Mouse (Mus musculus) CD8-positive naive resting alpha-beta T cell, adult 57 days (primary cell): ENCODE data around the gene Skp1a. TPM values are rescaled to one million over a fixed set of nuclear protein-coding genes. Genes with fewer than 3 reads are reported as not detected.

ENCODE experiments used
- total RNA-seq: library from RNA; stranded (reverse); gene quantifications from one replicate; pipeline ENCODE4 v1.2.4, GENCODE M21; 2023

The Skp1a gene
- 194 TPM for total RNA-seq

DNA sequence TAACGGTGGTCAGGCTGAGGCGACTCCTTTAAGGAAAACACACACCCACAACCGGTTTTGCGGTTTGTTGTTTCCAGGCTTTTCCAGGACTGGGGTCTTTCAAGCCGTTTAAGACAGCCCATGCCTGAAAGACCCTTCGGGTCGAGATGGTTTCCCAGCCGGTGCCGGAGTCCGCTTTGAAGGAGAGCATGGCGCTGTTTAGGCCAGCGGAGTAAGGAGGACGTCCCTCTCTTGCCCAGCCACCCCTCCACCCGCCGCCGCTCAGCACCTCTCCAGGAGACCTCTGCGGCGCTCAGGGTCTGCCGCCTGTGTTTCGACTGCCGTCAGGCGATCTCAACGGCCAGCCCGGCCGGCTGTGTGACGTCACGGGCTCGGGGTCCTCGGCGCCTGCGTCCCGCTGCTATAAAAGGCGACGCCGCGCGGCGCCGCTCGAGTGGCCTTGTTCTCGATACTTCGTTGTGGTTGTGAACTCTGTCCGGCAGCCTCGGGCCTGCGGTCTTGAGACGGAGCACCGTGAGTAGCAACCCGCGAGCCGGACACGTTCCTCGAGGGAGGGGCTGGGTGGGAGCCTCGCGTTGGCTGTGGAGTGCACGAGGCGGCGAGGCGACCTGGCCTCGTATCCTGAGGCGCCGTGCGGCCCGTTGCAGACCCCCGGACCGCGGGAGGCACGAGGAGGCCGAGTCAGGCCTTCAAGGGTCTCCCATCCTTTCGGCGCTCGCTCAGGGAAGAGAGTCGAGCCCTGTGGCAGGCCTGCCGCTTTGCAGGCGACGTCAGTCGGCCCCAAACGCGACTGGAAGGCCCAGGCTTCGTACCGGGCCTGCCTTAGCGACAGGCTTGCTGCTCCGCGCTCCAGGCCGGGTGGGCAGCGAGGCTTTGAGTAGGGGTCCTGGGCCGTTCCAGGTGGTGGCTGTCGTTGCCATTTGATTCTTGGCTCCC is at the start of gene Skp1a:
Skp1a (plus strand) TSS at position 390 of the 936 bp plus-strand sequence.

DNA sequence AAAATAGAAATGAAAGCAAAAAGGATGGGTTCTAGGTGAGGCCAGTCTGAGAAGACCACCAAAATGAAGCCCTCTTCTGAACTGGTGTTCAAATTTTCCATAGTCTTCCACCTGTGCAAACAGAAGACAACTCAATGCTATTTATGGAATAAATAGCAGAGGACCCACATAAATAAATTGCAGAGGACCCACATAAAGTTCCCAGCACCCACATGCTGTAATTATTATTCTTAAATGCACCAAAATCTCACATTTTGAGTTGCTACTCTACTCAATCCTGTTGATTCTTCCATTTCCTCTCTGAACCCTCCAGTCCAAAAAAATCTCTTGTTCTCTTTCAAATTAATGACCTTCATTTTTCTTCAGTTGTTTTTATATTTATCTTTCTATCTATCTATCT is 17.9 kb upstream of the Skp1a start, which contains the start of gene Olfr1371:
Olfr1371 (minus strand) TSS at position 101 of the 400 bp plus-strand sequence.

DNA sequence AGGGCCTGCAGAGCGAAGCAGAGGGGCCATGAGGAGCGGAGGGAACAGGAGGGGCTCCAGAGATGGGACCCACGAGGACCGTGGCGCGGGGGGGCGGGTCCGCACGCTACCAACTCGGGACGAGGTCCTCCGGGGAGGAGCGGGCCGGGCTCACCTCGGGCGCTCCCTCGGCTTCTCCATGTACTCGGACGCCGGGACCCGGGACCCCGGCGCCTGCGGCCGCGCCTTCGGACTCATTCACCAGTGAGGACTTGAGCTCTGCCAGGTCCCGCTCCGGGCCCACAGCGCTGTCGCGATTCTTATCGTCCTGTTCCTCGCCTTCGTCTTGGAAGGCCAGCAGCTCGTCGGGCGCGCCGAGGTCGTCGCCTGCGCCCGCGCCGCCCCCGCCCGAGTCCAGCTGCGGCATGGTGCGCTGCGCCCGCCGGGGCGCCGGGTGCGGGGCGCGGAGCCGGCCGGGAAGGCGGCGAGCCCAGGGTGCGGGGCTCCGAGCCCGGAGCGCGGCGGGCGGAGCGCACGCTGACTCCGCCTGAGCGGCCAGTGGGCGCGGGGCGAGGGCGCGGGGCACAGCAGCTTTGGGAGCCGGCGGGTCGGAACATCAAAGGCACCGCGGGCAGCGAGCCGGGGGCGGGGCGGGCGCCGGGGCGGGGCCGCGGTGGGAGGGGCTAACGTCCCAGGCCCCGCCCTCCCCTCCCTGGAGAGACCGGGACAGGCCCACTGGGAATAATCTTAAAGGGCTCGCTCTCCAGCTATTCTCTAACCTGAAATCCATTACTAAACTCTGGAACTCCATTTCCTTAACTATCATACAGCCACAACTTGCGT is 51.2 kb downstream of the Skp1a start, which contains the start of gene Tcf7:
Tcf7 (minus strand) TSS at position 241 of the 822 bp plus-strand sequence.

Other genes with a start within 250 kb of the Skp1a start
- 198 TPM for gene Ube2b, start 231.2 kb upstream of the Skp1a start, total RNA-seq
- gene Cdkl3, start 227.8 kb upstream of the Skp1a start, total RNA-seq, result 1.7 TPM
- 96.9 TPM for gene Ppp2ca, start 133.3 kb upstream of the Skp1a start, total RNA-seq
- not detected for gene Olfr1373, start 86.5 kb upstream of the Skp1a start, total RNA-seq
- not detected for gene Olfr1371, start 18.0 kb upstream of the Skp1a start, total RNA-seq
- gene Tcf7, start 51.0 kb downstream of the Skp1a start, total RNA-seq, result 1,216 TPM
- 57.6 TPM for gene Vdac1, start 128.9 kb downstream of the Skp1a start, total RNA-seq
- 43.9 TPM for gene 9530068E07Rik, start 164.4 kb downstream of the Skp1a start, total RNA-seq